Mouse (Mus musculus) forebrain, embryonic 12.5 days (tissue): ENCODE measurements at regions not wholly inside any gene's neighbourhood (a gene's known extent, or its start where the extent isn't known, plus 50 kb on each side); places are given as distances from the start of the nearest gene placed in this dataset.
A peak's percentile ranks its signal among the peaks of the same experiment; 100 is the strongest.
"Not testable (repeated sequence)": the region's sequence is repeated elsewhere in the genome, so short reads cannot be mapped to it uniquely, and the experiment has no call there.

Experiments
- ATAC-seq: fragments of 200-750 bp; cut with Nextera tagmentation; 2 replicates; pipeline ENCODE4 v1.8.0; 2017; ENCODE audit warnings: moderate TSS enrichment; ENCODE audit not compliant: low FRiP score
- H3K27ac ChIP-seq: fragments of 300-500 bp; sonication (generic); 2 replicates; pipeline ENCODE4 v1.5.1; 2016; ENCODE audit warnings: mild to moderate bottlenecking
- H3K27me3 ChIP-seq: fragments of 300-500 bp; sonication (generic); 2 replicates; pipeline ENCODE4 v1.6.1; 2016; ENCODE audit warnings: mild to moderate bottlenecking
- H3K36me3 ChIP-seq: fragments of 300-500 bp; sonication (generic); replicated peaks from 2 replicates; pipeline ENCODE4 v1.6.1; 2016; ENCODE audit warnings: mild to moderate bottlenecking
- H3K4me1 ChIP-seq: fragments of 300-500 bp; sonication (generic); 2 replicates; pipeline ENCODE4 v1.6.1; 2016
- H3K4me2 ChIP-seq: fragments of 300-500 bp; sonication (generic); 2 replicates; pipeline ENCODE4 v1.6.1; 2016; ENCODE audit warnings: mild to moderate bottlenecking, moderate library complexity
- H3K4me3 ChIP-seq: fragments of 300-500 bp; sonication (generic); replicated peaks from 2 replicates; pipeline ENCODE4 v1.5.1; 2016; ENCODE audit warnings: mild to moderate bottlenecking
- H3K9ac ChIP-seq: fragments of 300-500 bp; sonication (generic); 2 replicates; pipeline ENCODE4 v1.6.1; 2016; ENCODE audit warnings: mild to moderate bottlenecking
- H3K9me3 ChIP-seq: fragments of 300-500 bp; sonication (generic); 2 replicates; pipeline ENCODE4 v1.6.1; 2016
- WGBS: fragments of 180-500 bp; shearing (Covaris S2); methylation state at CpG from one replicate; pipeline ENCODE4 v1.1.7; 2016; 5-methylcytosine and 5-hydroxymethylcytosine counted together

- H3K9me3 ChIP-seq: no peaks in the 10 kb centered on the region
- no peak overlapping the region for H3K4me3 ChIP-seq
- H3K9ac ChIP-seq: no peak overlapping the region
- H3K27ac ChIP-seq: no peak overlapping the region
- ATAC-seq: no peak
- no peaks in the 10 kb centered on the region for H3K27me3 ChIP-seq
- no peaks in the 10 kb centered on the region for H3K4me1 ChIP-seq
- WGBS: 89% methylated on average over 4 of the region's 4 CpGs
- no peaks in the 10 kb centered on the region for H3K36me3 ChIP-seq
- no peak overlapping the region for H3K4me2 ChIP-seq
Measured at GRCm38 (mm10) chrX:129034236-129034635, 715.3 kb upstream of the Diaph2 start.

- H3K27ac ChIP-seq, H3K27me3 ChIP-seq, H3K9me3 ChIP-seq, H3K4me3 ChIP-seq, H3K4me2 ChIP-seq, H3K9ac ChIP-seq, H3K36me3 ChIP-seq, H3K4me1 ChIP-seq, ATAC-seq: not testable (repeated sequence)
- 71% methylated on average over 1 of the region's 1 CpGs for WGBS
Measured at GRCm38 (mm10) chrX:129056408-129056807, 693.1 kb upstream of the Diaph2 start.

- 68% methylated on average over 1 of the region's 1 CpGs for WGBS
- H3K27me3 ChIP-seq, H3K27ac ChIP-seq, H3K4me1 ChIP-seq, H3K4me2 ChIP-seq, H3K9ac ChIP-seq, H3K9me3 ChIP-seq, H3K36me3 ChIP-seq, ATAC-seq, H3K4me3 ChIP-seq: not testable (repeated sequence)
Measured at GRCm38 (mm10) chrX:129095809-129096208, 653.7 kb upstream of the Diaph2 start.

GRCm38 (mm10) chrX:129098348-129098747, 651.2 kb upstream of the Diaph2 start:
- Histone ChIP-seq H3K27ac (no peak overlapping the region), H3K27me3 (no peaks in the 10 kb centered on the region), H3K9ac (no peak overlapping the region), H3K4me1 (no peaks in the 10 kb centered on the region), H3K9me3 (no peaks in the 10 kb centered on the region), H3K4me3 (no peak overlapping the region), H3K36me3 (no peaks in the 10 kb centered on the region), H3K4me2 (no peak overlapping the region)
- ATAC-seq: peak; percentile 39; the same call in 1 of the 2 replicates
- WGBS: 47% methylated on average over 2 of the region's 2 CpGs

- Histone ChIP-seq H3K27me3 (no peaks in the 10 kb centered on the region), H3K4me1 (no peaks in the 10 kb centered on the region), H3K4me3 (no peak overlapping the region), H3K27ac (no peak overlapping the region), H3K36me3 (no peaks in the 10 kb centered on the region), H3K4me2 (no peak overlapping the region), H3K9ac (no peak overlapping the region), H3K9me3 (no peaks in the 10 kb centered on the region)
- WGBS: 91% methylated on average over 6 of the region's 6 CpGs
- ATAC-seq: no peak
Measured at GRCm38 (mm10) chrX:129102285-129102684, 647.3 kb upstream of the Diaph2 start.

DNA sequence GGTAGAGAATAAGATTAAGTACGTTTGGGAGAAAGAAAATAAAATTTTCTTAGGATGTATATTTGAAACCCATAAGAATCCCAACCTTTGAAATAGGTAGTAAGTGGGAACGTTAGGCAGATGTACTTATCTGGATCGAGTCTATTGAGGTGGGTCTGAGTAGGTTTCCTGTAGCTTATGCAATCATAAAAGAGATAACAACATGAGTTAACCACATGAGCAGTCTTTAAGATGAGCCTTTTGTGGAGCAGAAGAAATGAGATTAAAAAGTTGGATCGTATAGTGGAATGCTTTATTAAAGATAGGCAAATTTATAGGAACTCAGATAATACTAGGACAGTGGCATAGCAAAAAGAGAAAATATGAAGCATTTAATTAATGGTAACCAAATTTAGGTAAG, 646.3 kb upstream of the Diaph2 start:
- Histone ChIP-seq H3K36me3 (no peaks in the 10 kb centered on the region), H3K4me2 (no peak overlapping the region), H3K4me3 (no peak overlapping the region), H3K9ac (no peak overlapping the region), H3K27me3 (no peaks in the 10 kb centered on the region), H3K9me3 (no peaks in the 10 kb centered on the region), H3K4me1 (no peaks in the 10 kb centered on the region), H3K27ac (no peak overlapping the region)
- WGBS: 84% methylated on average over 4 of the region's 4 CpGs
- ATAC-seq: no peak
